Mouse (Mus musculus) lung, embryonic 14.5 days (tissue): Measurements from ENCODE around the gene Slc1a2. TPM values are rescaled to one million over a fixed set of nuclear protein-coding genes. Genes with fewer than 3 reads are reported as not detected.
A peak's percentile ranks its signal among the peaks of the same experiment; 100 is the strongest.

Source experiments
- ATAC-seq: fragments of 200-750 bp; cut with Nextera tagmentation; 2 replicates; pipeline ENCODE4 v1.8.0; 2017; ENCODE audit warnings: mild to moderate bottlenecking, moderate TSS enrichment, moderate library complexity; ENCODE audit not compliant: insufficient read depth
- DNase-seq: peaks from one replicate; pipeline ENCODE4 v3.0.0-alpha.2; 2015
- H3K27ac ChIP-seq: fragments of 300-500 bp; sonication (generic); 2 replicates; pipeline ENCODE4 v1.5.1; 2014; ENCODE audit warnings: low read depth, mild to moderate bottlenecking, moderate library complexity
- H3K27me3 ChIP-seq: fragments of 300-500 bp; sonication (generic); 2 replicates; pipeline ENCODE4 v1.6.1; 2014; ENCODE audit warnings: low read length, control low read depth; ENCODE audit not compliant: insufficient read depth
- H3K36me3 ChIP-seq: fragments of 300-500 bp; sonication (generic); 2 replicates; pipeline ENCODE4 v1.6.1; 2014; ENCODE audit warnings: control low read depth; ENCODE audit not compliant: insufficient read depth
- H3K4me1 ChIP-seq: fragments of 300-500 bp; sonication (generic); 2 replicates; pipeline ENCODE4 v1.6.1; 2014; ENCODE audit warnings: antibody characterized with exemption, control low read depth; ENCODE audit not compliant: insufficient read depth
- H3K4me2 ChIP-seq: fragments of 300-500 bp; sonication (generic); 2 replicates; pipeline ENCODE4 v1.6.1; 2014; ENCODE audit warnings: mild to moderate bottlenecking
- H3K4me3 ChIP-seq: fragments of 300-500 bp; sonication (generic); 2 replicates; pipeline ENCODE4 v1.5.1; 2014; ENCODE audit warnings: low read depth, low read length
- H3K9ac ChIP-seq: fragments of 300-500 bp; sonication (generic); 2 replicates; pipeline ENCODE4 v1.6.1; 2014
- H3K9me3 ChIP-seq: fragments of 300-500 bp; sonication (generic); 2 replicates; pipeline ENCODE4 v1.6.1; 2016; ENCODE audit warnings: low read depth, low read length, control low read depth
- CTCF ChIP-seq: IDR thresholded peaks from 2 replicates; pipeline ENCODE4 v1.5.1; 2016; ENCODE audit warnings: antibody characterized with exemption, low read depth
- WGBS: fragments of 180-500 bp; shearing (Covaris S2); extraction: QIAGEN DNeasy Blood & Tissue Kit; methylation state at CpG from one replicate; pipeline ENCODE4 v1.1.7; 2014; 5-methylcytosine and 5-hydroxymethylcytosine counted together
- polyA plus RNA-seq: library from polyadenylated mRNA; unstranded; fragments of >200 nt; fragmentation: Nextera tagmentation; extraction: Ambion mirVana; gene quantifications from 2 replicates; pipeline ENCODE4 v1.2.1, GENCODE M21; 2014

Slc1a2 gene
- polyA plus RNA-seq, 1 experiment from 2014 or later: 0.42 TPM

GRCm38 (mm10) chr2:102828381-102828780 is 169.9 kb downstream of the Slc1a2 start:
- WGBS: 85% methylated on average over 7 of the region's 7 CpGs
- no peak for DNase-seq

DNA sequence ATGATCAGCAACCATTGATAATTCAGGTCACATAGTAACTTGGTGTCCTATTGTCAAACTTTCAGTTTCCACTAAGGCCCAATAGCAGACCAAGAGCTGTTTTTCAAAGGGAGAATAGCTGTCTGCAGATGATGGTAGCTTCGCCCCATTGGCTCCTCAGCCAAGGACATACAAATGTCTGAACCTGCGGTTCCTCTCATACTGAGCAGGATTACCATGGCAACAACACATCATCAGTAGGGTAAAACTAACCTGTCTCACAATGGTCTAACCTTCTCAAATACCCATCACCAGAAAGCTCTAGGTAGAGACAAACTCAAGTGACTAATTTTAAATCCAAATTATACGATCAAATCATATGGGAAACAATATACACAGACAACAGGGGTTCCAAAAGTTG is 170.7 kb downstream of the Slc1a2 start:
- WGBS: 82% methylated on average over 3 of the region's 3 CpGs
- no peaks in the 10 kb centered on the region for H3K36me3 ChIP-seq
- no peak overlapping the region for H3K27ac ChIP-seq
- H3K4me2 ChIP-seq: no peak overlapping the region
- no peaks in the 10 kb centered on the region for H3K27me3 ChIP-seq
- TF ChIP-seq CTCF: no peak
- no peak overlapping the region for H3K9ac ChIP-seq
- peak; percentile 80; the same call in 1 of the 2 replicates for ATAC-seq
- no peaks in the 10 kb centered on the region for H3K4me1 ChIP-seq
- no peak for DNase-seq
- H3K9me3 ChIP-seq: no peaks in the 10 kb centered on the region
- no peak overlapping the region for H3K4me3 ChIP-seq

More at GRCm38 (mm10) chr2:102828381-102828780, 169.9 kb downstream of the Slc1a2 start:
- Histone ChIP-seq H3K27ac (no peak overlapping the region), H3K36me3 (0 out of 2 replicates have a peak, but pooled peaks cover 3% of the 10 kb centered on the region), H3K4me2 (no peak overlapping the region), H3K9ac (no peak overlapping the region), H3K4me1 (no peaks in the 10 kb centered on the region), H3K4me3 (no peak overlapping the region), H3K9me3 (no peaks in the 10 kb centered on the region), H3K27me3 (no peaks in the 10 kb centered on the region)
- no peak for ATAC-seq
- TF ChIP-seq CTCF: no peak

DNA sequence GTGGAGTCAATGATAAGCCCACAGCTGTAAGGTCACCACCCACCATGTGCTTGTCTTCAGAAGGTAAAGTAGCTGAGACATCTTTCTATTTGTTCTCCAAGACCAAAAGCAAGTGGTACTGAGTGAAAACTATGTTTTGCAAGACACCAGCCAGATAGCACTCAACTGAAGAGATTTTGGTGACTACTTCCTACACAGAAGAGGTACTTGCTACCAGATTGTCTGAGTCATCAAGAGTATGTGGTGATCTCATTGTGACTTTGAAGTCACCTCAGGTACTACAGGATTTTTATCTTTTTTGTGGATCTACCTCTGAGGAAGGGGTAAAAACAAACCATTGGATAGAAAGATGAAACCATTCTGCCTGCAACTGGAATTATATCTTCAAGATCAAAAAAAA is 173.1 kb downstream of the Slc1a2 start:
- Histone ChIP-seq H3K27ac (no peak overlapping the region), H3K4me1 (no peaks in the 10 kb centered on the region), H3K4me3 (no peak overlapping the region), H3K9me3 (no peaks in the 10 kb centered on the region), H3K36me3 (no peaks in the 10 kb centered on the region), H3K4me2 (no peak overlapping the region), H3K27me3 (no peaks in the 10 kb centered on the region), H3K9ac (no peak overlapping the region)
- no peak for DNase-seq
- no peak for ATAC-seq
- no peak for TF ChIP-seq CTCF

GRCm38 (mm10) chr2:102838179-102838578 is 179.7 kb downstream of the Slc1a2 start:
- H3K27ac ChIP-seq: no peak overlapping the region
- 88% methylated on average over 7 of the region's 7 CpGs for WGBS
- no peak overlapping the region for H3K4me2 ChIP-seq
- DNase-seq (no peak), ATAC-seq (no peak)
- no peak for TF ChIP-seq CTCF
- H3K36me3 ChIP-seq: no peaks in the 10 kb centered on the region
- no peaks in the 10 kb centered on the region for H3K4me1 ChIP-seq
- no peaks in the 10 kb centered on the region for H3K9me3 ChIP-seq
- H3K27me3 ChIP-seq: no peaks in the 10 kb centered on the region
- no peak overlapping the region for H3K9ac ChIP-seq
- no peak overlapping the region for H3K4me3 ChIP-seq

Other genes starting within 250 kb of the Slc1a2 start
- gene Fjx1, start 206.2 kb upstream of the Slc1a2 start, polyA plus RNA-seq: 6.7 and 8.3 TPM in 2 replicates
- gene Pamr1, start 108.6 kb upstream of the Slc1a2 start, polyA plus RNA-seq: 16.2 and 17.9 TPM in 2 replicates
- 27.8 and 31.8 TPM in 2 replicates for gene Cd44, start 243.0 kb downstream of the Slc1a2 start, polyA plus RNA-seq